Mouse (Mus musculus): ENCODE measurements around the gene Abi3bp.

DNA sequence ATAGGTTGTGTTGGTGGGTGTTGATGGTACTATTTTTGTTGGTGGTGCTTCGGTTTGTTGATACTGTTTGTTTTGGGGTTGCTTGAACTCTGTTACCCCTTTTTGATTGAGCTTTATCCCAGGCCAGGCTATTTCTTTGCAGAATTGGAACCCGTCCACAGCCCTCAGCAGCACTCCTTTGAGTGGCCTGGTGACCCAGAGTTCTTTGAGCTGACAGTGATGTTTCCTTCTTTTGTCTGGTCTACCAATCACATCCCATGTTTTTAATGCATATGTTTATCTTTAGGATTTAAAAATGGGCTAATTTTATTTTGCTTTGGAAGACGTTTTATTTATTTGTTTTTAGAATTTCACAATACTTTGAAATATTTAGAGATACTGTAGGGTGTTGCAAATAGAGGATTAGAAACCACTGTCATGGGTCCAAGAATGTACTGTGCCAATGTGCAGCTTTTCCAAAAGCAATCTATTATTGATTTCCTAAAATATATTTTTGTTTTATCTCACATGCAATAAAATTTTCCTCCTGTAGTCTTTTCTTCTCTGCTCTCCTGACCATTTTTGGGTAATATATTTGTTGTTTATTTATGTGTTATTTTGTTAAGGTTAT is 50.5 kb downstream of the Abi3bp start:
- TF ChIP-seq POLR2A (IDR thresholded peaks at IDR 0.05; ENCODE audit: extremely low read depth, insufficient read depth, low read length) (no peak), CTCF (IDR thresholded peaks at IDR 0.05; ENCODE audit: extremely low read depth, insufficient read depth, low read length) (no peak)
